Mouse (Mus musculus) skeletal muscle tissue, adult 2 months (tissue): ENCODE results near the gene Lrrc8e.

Experiments used
- DNase-seq: peaks from one replicate; pipeline ENCODE4 v3.0.0-alpha.2; 2012; ENCODE audit warnings: low read depth, low spot score

The Lrrc8e gene

GRCm38 (mm10) chr8:4256911-4257310 lies 30.3 kb downstream of the Lrrc8e start:
- DNase-seq = no peak

GRCm38 (mm10) chr8:4257350-4257749 lies 30.7 kb downstream of the Lrrc8e start:
- DNase-seq = no peak

- no peak for DNase-seq
Measured at GRCm38 (mm10) chr8:4258233-4258632, 31.6 kb downstream of the Lrrc8e start.

- DNase-seq = no peak
Measured at GRCm38 (mm10) chr8:4258678-4259077, 32.1 kb downstream of the Lrrc8e start.

- DNase-seq = peak; percentile 73
Measured at GRCm38 (mm10) chr8:4259125-4259804, 32.6 kb downstream of the Lrrc8e start, which contains the start of gene Ctxn1. Gene Ctxn1, minus strand, starts transcription at chr8:4259274.

GRCm38 (mm10) chr8:4259805-4260170 lies 33.2 kb downstream of the Lrrc8e start:
- no peak for DNase-seq

GRCm38 (mm10) chr8:4263105-4263791 lies 36.6 kb downstream of the Lrrc8e start:
- no peak for DNase-seq

GRCm38 (mm10) chr8:4265160-4265914 lies 38.7 kb downstream of the Lrrc8e start:
- DNase-seq = no peak

- no peak for DNase-seq
Measured at GRCm38 (mm10) chr8:4267627-4268026, 41.0 kb downstream of the Lrrc8e start.

- DNase-seq = no peak
Measured at GRCm38 (mm10) chr8:4269609-4270008, 43.0 kb downstream of the Lrrc8e start.

- peak; percentile 94 for DNase-seq
Measured at GRCm38 (mm10) chr8:4275275-4276110, 48.9 kb downstream of the Lrrc8e start, which contains the start of gene Timm44. Gene Timm44, minus strand, starts transcription at chr8:4275913.

GRCm38 (mm10) chr8:4276111-4276465 lies 49.5 kb downstream of the Lrrc8e start:
- no peak for DNase-seq
